Mouse (Mus musculus): ENCODE data around the gene Sec14l5. TPM values are rescaled to one million over a fixed set of nuclear protein-coding genes. Genes with fewer than 3 reads are reported as not detected.

Gene Sec14l5
- polyA plus RNA-seq, 1 experiment = not detected

DNA sequence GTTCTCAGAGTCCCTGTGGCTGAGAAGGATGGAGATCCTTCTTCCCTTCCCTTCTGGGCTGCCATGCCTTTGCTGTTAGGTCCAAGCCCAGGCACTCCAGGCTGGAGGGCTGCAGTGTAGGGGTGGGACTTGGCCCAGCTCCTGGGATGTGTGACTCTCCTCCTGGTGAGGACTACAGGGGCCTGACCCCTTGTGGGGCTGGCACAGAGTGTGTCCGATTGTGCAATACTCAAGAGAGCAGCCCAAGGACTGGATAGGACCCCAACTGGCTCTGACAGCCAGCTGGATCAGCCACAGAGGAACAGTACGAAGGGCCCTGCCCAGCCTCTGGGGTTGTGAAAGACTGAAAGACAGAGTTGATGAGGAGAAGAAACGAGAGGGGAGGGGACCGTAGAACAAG lies 16.1 kb upstream of the Sec14l5 start:
- peaks cover 95% of the 10 kb centered on the region for H3K27me3 ChIP-seq (replicated peaks)
- peaks cover 26% of the 10 kb centered on the region for H3K4me1 ChIP-seq
- no peak overlapping the region for H3K4me3 ChIP-seq (replicated peaks)
- TF ChIP-seq GATA1 (IDR thresholded peaks at IDR 0.05; ENCODE audit: borderline replicate concordance, low read length) = no peak
- no peak for TF ChIP-seq FLI1 (IDR thresholded peaks at IDR 0.05; ENCODE audit: low read length)
- no peaks in the 10 kb centered on the region for H3K9me3 ChIP-seq
- no peaks in the 10 kb centered on the region for H3K36me3 ChIP-seq (replicated peaks; ENCODE audit: low read length)

DNA sequence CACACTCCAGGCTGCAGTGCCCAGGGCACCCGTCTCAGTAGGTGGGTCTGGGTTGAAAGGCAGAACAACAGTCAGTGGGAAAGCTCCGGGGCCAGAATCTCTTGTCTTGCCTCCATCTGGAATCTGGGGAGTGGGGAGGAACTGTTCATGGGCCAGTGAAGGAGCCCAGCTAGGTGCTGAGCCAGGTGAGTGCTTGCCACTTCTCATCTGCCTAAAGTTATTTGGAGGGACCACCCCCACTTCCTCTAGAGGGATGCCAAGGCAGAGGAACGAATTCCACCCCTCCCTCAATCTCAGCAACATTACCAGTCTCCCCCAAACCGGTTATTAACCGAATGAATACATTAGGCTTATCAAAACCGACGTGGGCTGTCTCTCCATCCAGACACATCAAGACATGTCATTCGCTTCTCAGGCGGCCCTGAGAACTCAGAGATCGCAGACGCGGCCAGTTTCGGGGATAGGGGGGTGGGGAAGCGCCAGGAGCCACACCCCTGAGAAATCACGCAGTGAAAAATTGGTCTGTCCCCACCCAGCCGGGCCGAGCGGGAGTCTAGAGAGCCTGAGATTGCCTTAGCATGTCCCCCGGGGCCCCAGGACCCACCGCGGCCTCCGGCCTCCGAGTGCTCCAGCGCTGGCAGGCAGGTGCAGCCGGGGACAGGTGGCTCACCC lies 15.5 kb upstream of the Sec14l5 start:
- H3K4me3 ChIP-seq (replicated peaks) = no peak overlapping the region
- H3K4me1 ChIP-seq = peaks cover 26% of the 10 kb centered on the region
- no peaks in the 10 kb centered on the region for H3K36me3 ChIP-seq (replicated peaks; ENCODE audit: low read length)
- no peak for TF ChIP-seq GATA1 (IDR thresholded peaks at IDR 0.05; ENCODE audit: borderline replicate concordance, low read length)
- TF ChIP-seq FLI1 (IDR thresholded peaks at IDR 0.05; ENCODE audit: low read length) = no peak
- H3K9me3 ChIP-seq = no peaks in the 10 kb centered on the region
- peaks cover 96% of the 10 kb centered on the region for H3K27me3 ChIP-seq (replicated peaks)

DNA sequence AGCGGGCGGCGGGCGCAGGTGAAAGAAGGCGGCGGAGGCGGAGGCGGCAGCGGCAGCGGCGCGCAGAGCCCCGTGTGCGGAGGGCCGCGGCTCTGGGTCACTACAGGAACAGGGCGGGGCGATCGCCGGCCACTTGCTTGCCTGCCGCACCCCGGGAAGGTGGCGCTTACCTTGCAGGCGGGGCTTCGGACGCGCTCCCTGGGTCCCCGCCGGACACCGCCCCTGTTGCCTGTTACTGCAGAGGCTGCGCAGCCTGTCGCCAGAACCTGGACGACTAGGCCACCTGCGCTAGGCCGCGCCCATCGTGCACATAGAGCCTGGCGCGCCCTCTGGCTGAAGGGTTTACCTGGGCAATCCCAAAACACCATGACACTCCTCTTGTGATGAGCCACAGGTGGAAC lies 14.5 kb upstream of the Sec14l5 start, which contains the start of gene Ppl:
Ppl (minus strand) TSS at position 21 of the 401 bp plus-strand sequence.
- Histone ChIP-seq H3K27me3 (replicated peaks) (peaks cover 95% of the 10 kb centered on the region), H3K36me3 (replicated peaks; ENCODE audit: low read length) (no peaks in the 10 kb centered on the region), H3K4me1 (peaks cover 29% of the 10 kb centered on the region), H3K9me3 (no peaks in the 10 kb centered on the region), H3K4me3 (replicated peaks) (peak within 1 kb of the TSS; percentile 89)
- TF ChIP-seq FLI1 (IDR thresholded peaks at IDR 0.05; ENCODE audit: low read length) (no peak), GATA1 (IDR thresholded peaks at IDR 0.05; ENCODE audit: borderline replicate concordance, low read length) (no peak)

DNA sequence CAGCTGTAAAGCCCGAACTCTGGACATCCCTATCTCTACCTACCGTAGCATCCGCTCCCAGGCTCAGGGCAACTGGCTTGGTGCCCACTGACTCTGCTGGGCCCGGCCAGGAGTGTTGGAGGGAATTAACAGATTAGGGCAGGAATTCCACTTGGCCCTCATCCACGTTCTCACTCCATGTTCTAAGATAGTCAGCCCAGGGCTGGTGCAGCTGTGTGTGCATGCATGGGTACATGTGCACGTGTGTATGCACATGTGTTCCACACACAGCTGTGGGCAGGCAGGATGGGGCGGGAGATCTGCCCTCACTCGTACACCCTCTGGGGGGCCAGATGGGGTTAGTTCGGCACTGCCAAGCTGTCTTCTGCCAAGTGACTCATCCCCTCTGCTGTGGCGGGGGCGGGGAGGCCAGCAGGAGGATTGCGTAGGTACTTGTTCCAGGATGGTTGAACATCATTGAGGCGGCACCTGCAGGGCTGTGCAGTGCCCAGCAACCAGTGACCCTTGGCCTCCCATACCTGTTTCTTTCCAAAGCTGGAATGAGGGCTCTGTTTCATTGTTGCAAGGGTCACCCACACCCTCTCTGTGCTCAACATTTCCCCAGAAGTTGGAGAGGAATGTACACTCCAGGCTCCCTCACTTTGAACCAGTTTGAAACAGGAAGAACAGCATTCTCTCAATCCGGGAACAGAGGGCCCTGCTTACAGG lies 12.1 kb upstream of the Sec14l5 start:
- no peaks in the 10 kb centered on the region for H3K36me3 ChIP-seq (replicated peaks; ENCODE audit: low read length)
- peak overlapping the region; percentile 39 for H3K4me3 ChIP-seq (replicated peaks)
- H3K27me3 ChIP-seq (replicated peaks) = peaks cover 85% of the 10 kb centered on the region
- TF ChIP-seq GATA1 (IDR thresholded peaks at IDR 0.05; ENCODE audit: borderline replicate concordance, low read length) (no peak), FLI1 (IDR thresholded peaks at IDR 0.05; ENCODE audit: low read length) (no peak)
- peaks cover 26% of the 10 kb centered on the region for H3K4me1 ChIP-seq
- no peaks in the 10 kb centered on the region for H3K9me3 ChIP-seq

DNA sequence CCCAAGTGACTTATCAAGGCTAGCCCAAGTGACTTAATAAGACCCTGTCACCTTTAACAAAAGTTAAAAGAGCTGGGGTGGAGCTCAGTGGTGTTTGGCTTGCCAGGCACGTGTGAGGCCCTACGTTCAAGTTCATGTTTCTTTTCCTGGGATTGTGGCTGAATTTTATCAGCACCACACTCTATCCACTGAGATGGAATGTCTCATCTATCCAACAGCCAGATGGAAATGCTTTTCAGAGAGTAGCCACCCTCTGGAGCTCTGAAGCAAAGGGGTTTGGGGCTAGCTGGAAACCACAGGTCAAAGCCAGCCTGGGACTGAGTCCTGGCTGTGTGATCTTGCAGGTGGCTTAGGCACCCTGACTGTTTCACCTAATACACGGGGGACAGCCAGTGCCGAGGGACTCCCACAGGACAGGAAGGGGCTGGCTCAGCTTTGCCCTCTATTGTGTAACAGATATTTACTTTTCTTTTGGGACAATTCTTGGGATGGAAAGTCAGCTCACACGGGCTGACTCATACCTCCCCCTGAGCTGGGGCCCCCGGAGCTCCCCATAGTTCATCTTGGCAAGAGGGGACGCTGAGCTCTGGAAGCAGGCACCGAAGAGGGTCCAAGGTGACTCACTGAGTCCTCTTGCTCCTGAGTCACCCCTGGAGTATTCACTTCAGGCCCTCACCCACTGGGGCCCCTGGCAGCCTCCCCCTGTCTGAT lies 11.2 kb upstream of the Sec14l5 start:
- Histone ChIP-seq H3K27me3 (replicated peaks) (peaks cover 79% of the 10 kb centered on the region), H3K36me3 (replicated peaks; ENCODE audit: low read length) (no peaks in the 10 kb centered on the region), H3K9me3 (no peaks in the 10 kb centered on the region), H3K4me3 (replicated peaks) (no peak overlapping the region), H3K4me1 (peaks cover 26% of the 10 kb centered on the region)
- TF ChIP-seq GATA1 (IDR thresholded peaks at IDR 0.05; ENCODE audit: borderline replicate concordance, low read length) (no peak), FLI1 (IDR thresholded peaks at IDR 0.05; ENCODE audit: low read length) (no peak)

DNA sequence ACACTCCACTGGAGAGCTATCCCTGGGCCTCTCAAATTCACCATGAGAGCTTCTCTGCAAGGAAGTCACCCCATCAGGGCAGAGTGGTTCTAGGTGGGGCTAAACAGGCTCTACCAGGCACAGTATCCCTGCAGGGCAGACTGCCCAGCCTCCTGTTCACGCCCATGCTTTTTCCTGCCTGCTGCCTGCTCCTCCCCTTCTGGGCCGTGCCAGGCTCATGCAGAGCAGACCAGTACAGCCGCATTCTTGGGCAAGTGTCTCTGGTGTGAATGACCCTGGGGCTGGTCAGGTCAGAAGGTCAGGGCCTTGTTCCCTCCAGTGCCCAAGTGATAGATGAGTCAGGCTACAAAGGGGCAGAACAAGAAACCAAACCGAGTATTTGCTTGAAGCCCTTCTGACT lies 10.4 kb upstream of the Sec14l5 start:
- Histone ChIP-seq H3K9me3 (no peaks in the 10 kb centered on the region), H3K36me3 (replicated peaks; ENCODE audit: low read length) (no peaks in the 10 kb centered on the region), H3K4me3 (replicated peaks) (no peak overlapping the region), H3K27me3 (replicated peaks) (peaks cover 79% of the 10 kb centered on the region), H3K4me1 (peaks cover 25% of the 10 kb centered on the region)
- TF ChIP-seq FLI1 (IDR thresholded peaks at IDR 0.05; ENCODE audit: low read length) = no peak
- no peak for TF ChIP-seq GATA1 (IDR thresholded peaks at IDR 0.05; ENCODE audit: borderline replicate concordance, low read length)

DNA sequence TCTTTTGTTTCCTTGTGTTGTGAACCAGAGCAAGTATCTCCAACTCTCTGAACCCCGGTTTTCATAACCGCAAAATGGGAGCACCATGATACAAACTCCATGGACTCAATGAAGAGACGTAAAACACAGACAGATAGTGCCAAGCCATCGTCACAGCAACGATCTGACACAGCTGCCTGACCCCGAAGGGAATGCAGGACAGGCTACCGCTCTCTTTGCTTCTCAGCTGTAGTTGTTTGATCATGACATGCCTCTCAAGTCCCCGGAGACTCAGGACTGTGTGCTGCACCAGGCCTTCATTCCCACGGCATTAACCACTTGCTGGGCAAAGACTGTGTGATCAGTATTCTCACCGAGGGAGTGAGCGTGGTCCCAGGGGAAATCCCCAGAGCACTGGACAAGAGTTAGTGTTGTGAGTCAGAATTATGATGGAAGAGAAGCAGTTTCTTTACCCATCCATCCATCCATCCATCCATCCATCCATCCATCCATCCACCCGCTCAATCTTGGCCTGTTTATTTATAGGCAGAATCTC lies 9.8 kb upstream of the Sec14l5 start:
- H3K36me3 ChIP-seq (replicated peaks; ENCODE audit: low read length) = no peaks in the 10 kb centered on the region

DNA sequence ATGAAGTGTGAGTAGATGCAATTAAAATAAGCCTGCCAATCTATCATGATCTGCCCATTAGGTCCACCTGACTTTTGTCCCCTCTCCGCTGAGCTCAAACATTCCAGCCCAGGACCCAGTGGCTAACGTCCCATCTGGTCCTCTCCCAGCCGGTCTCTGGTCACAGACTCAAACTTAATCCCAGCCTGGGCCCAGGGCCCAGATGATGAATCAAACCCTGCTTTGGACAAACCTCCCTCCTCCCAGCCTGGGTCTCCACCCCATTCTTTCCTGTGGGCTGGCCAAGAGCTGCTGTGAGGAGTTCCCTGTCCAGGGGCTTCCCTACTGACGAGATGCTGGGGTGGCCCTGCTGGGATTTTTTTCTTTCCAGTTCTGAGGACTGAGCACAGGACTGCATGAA lies 7.2 kb upstream of the Sec14l5 start:
- H3K4me1 ChIP-seq = peaks cover 4% of the 10 kb centered on the region; the same call in 1 of the 2 replicates
- H3K4me3 ChIP-seq (replicated peaks) = no peak overlapping the region
- H3K9me3 ChIP-seq = 0 out of 2 replicates have a peak, but pooled peaks cover 3% of the 10 kb centered on the region
- H3K27me3 ChIP-seq (replicated peaks) = peaks cover 76% of the 10 kb centered on the region
- TF ChIP-seq FLI1 (IDR thresholded peaks at IDR 0.05; ENCODE audit: low read length) = no peak
- H3K36me3 ChIP-seq (replicated peaks; ENCODE audit: low read length) = no peaks in the 10 kb centered on the region

More for the DNA sequence above, 9.8 kb upstream of the Sec14l5 start:
- Histone ChIP-seq H3K27me3 (replicated peaks) (peaks cover 79% of the 10 kb centered on the region), H3K4me1 (peaks cover 20% of the 10 kb centered on the region), H3K9me3 (no peaks in the 10 kb centered on the region), H3K4me3 (replicated peaks) (no peak overlapping the region)
- TF ChIP-seq GATA1 (IDR thresholded peaks at IDR 0.05; ENCODE audit: borderline replicate concordance, low read length) = no peak
- TF ChIP-seq FLI1 (IDR thresholded peaks at IDR 0.05; ENCODE audit: low read length) = no peak

DNA sequence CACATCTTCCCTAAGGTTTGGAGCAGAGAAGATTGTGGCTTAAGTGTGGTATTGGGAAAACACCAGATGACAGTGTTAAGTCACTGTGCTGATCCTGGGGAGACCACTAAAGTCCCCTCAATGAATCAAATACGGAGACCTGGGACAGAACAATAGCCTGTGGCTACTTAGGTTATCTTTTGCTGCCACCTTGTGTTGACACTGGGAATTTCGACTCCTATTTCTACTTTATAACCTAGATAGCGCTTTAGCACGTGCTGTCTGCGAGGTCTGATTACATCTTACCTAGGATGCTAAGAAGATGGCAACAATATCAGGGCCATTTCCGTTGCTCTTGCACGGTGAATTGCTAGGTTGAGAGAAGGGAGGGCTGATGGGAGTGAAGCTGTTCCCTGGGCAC lies 1.3 kb upstream of the Sec14l5 start:
- no peaks in the 10 kb centered on the region for H3K36me3 ChIP-seq (replicated peaks; ENCODE audit: low read length)
- peaks cover 31% of the 10 kb centered on the region for H3K4me1 ChIP-seq
- H3K9me3 ChIP-seq = 0 out of 2 replicates have a peak, but pooled peaks cover 3% of the 10 kb centered on the region
- peaks cover 82% of the 10 kb centered on the region for H3K27me3 ChIP-seq (replicated peaks)
- TF ChIP-seq GATA1 (IDR thresholded peaks at IDR 0.05; ENCODE audit: borderline replicate concordance, low read length) (no peak), FLI1 (IDR thresholded peaks at IDR 0.05; ENCODE audit: low read length) (no peak)
- peak overlapping the region; percentile 83 for H3K4me3 ChIP-seq (replicated peaks)
